Mouse (Mus musculus) retina, postnatal 1 day (tissue): Measurements from ENCODE around the gene Fzr1.
A peak's percentile ranks its signal among the peaks of the same experiment; 100 is the strongest.

Source experiments
- DNase-seq: peaks from one replicate; pipeline ENCODE4 v3.0.0-alpha.2; 2012

Gene Fzr1

GRCm38 (mm10) chr10:81379809-81380378 is 1.6 kb upstream of the Fzr1 start:
- no peak for DNase-seq

GRCm38 (mm10) chr10:81379183-81379553 is 852 bp upstream of the Fzr1 start:
- DNase-seq: no peak

- DNase-seq: peak; percentile 100
These were observed 352 bp upstream of the Fzr1 start for GRCm38 (mm10) chr10:81378553-81379182.

- DNase-seq: no peak
These were observed 1.0 kb downstream of the Fzr1 start for GRCm38 (mm10) chr10:81377362-81377664.

GRCm38 (mm10) chr10:81376561-81377361 is 1.6 kb downstream of the Fzr1 start:
- DNase-seq: no peak

GRCm38 (mm10) chr10:81375322-81375721 is 3.0 kb downstream of the Fzr1 start:
- DNase-seq: no peak

GRCm38 (mm10) chr10:81367207-81367495 is 11.2 kb downstream of the Fzr1 start:
- DNase-seq: no peak

- DNase-seq: no peak
These were observed 11.7 kb downstream of the Fzr1 start for GRCm38 (mm10) chr10:81366477-81367206.

- peak; percentile 72 for DNase-seq
These were observed 12.4 kb downstream of the Fzr1 start, which contains the start of gene 4930404N11Rik for GRCm38 (mm10) chr10:81365672-81366476. TSS of gene 4930404N11Rik (minus strand) at chr10:81365816.

- no peak for DNase-seq
These were observed 13.2 kb downstream of the Fzr1 start for GRCm38 (mm10) chr10:81365073-81365472.

GRCm38 (mm10) chr10:81364666-81365065 is 13.7 kb downstream of the Fzr1 start:
- no peak for DNase-seq

- DNase-seq: no peak
These were observed 14.6 kb downstream of the Fzr1 start for GRCm38 (mm10) chr10:81363436-81364346.

GRCm38 (mm10) chr10:81362336-81362949 is 15.9 kb downstream of the Fzr1 start:
- DNase-seq: no peak

- DNase-seq: no peak
These were observed 17.6 kb downstream of the Fzr1 start for GRCm38 (mm10) chr10:81360721-81361120.

GRCm38 (mm10) chr10:81358841-81359240 is 19.5 kb downstream of the Fzr1 start:
- no peak for DNase-seq

GRCm38 (mm10) chr10:81358209-81358608 is 20.1 kb downstream of the Fzr1 start:
- DNase-seq: no peak

GRCm38 (mm10) chr10:81356991-81357844 is 21.1 kb downstream of the Fzr1 start, which contains the start of gene Mfsd12:
TSS of gene Mfsd12 (plus strand) at chr10:81357491.
- DNase-seq: peak; percentile 93

GRCm38 (mm10) chr10:81356352-81356990 is 21.8 kb downstream of the Fzr1 start:
- no peak for DNase-seq

GRCm38 (mm10) chr10:81355533-81355932 is 22.8 kb downstream of the Fzr1 start:
- DNase-seq: no peak
